ENCODE assay signal across 8 mouse cellular contexts in genomic region chr5:143528308-143528683, GRCm38 (mm10). TPM values are rescaled to one million over a fixed set of nuclear protein-coding genes. Genes with fewer than 3 reads are reported as not detected.
DNase-seq lines count a peak whose midpoint lies in the region; ATAC-seq and TF ChIP-seq lines count a peak whose summit lies in the region.

No protein-coding gene starts in this region.

- no peak for TF ChIP-seq POLR2A in ES-Bruce4 (IDR thresholded peaks at IDR 0.05; ENCODE audit: insufficient read depth, low read length)

- peak overlapping the region; percentile 88 for H3K4me2 ChIP-seq in heart, embryonic 14.5 days (ENCODE audit: low read length)
- H3K4me2 ChIP-seq in forebrain, embryonic 13.5 days: peak overlapping the region; percentile 93
- peak overlapping the region; percentile 86 for H3K4me2 ChIP-seq in liver, postnatal 0 days (ENCODE audit: low read depth, low read length)

- TF ChIP-seq CTCF in ES-Bruce4 (IDR thresholded peaks at IDR 0.05; ENCODE audit: low read depth, low read length): no peak
- TF ChIP-seq CTCF in liver, postnatal 0 days (IDR thresholded peaks at IDR 0.05; ENCODE audit: low read depth): no peak

- peak overlapping the region; percentile 94 to 100 for H3K27ac ChIP-seq in heart, embryonic 14.5 days (replicated peaks in 1 of 2; ENCODE audit: control insufficient read depth in 1 of 2, insufficient read depth in 1 of 2, low read depth in 2 of 2, low read length in 2 of 2)
- H3K27ac ChIP-seq in ES-Bruce4 (ENCODE audit: insufficient read depth, low read length): peak overlapping the region; percentile 77
- H3K27ac ChIP-seq in forebrain, embryonic 13.5 days: peak overlapping the region; percentile 95
- peak overlapping the region; percentile 100 for H3K27ac ChIP-seq in liver, postnatal 0 days (ENCODE audit: low read depth)

- no peak for TF ChIP-seq EP300 in ES-Bruce4 (IDR thresholded peaks at IDR 0.05; ENCODE audit: insufficient read depth, low read depth, low read length)
- no peak for TF ChIP-seq EP300 in liver, postnatal 0 days (IDR thresholded peaks at IDR 0.05; ENCODE audit: low read depth)

- H3K27me3 ChIP-seq in heart, embryonic 14.5 days (ENCODE audit: control insufficient read depth, insufficient read depth, low read length): no peaks in the 10 kb centered on the region
- H3K27me3 ChIP-seq in ES-Bruce4 (ENCODE audit: control insufficient read depth, insufficient read depth, low read length, poor library complexity, severe bottlenecking): no peaks in the 10 kb centered on the region
- no peaks in the 10 kb centered on the region for H3K27me3 ChIP-seq in forebrain, embryonic 13.5 days
- no peaks in the 10 kb centered on the region for H3K27me3 ChIP-seq in liver, postnatal 0 days (ENCODE audit: insufficient read depth, low read length)

- peaks cover 12 to 29% of the 10 kb centered on the region in 2 experiments for H3K4me1 ChIP-seq in heart, embryonic 14.5 days (ENCODE audit: control insufficient read depth in 2 of 2, insufficient read depth in 2 of 2, low read length in 2 of 2)
- H3K4me1 ChIP-seq in ES-Bruce4 (ENCODE audit: control insufficient read depth, insufficient read depth, low read length): no peaks in the 10 kb centered on the region
- peaks cover 28% of the 10 kb centered on the region for H3K4me1 ChIP-seq in forebrain, embryonic 13.5 days
- peaks cover 28% of the 10 kb centered on the region for H3K4me1 ChIP-seq in liver, postnatal 0 days (ENCODE audit: insufficient read depth)

- H3K9me3 ChIP-seq in heart, embryonic 14.5 days (ENCODE audit: control insufficient read depth, low read length): no peaks in the 10 kb centered on the region
- H3K9me3 ChIP-seq in ES-Bruce4 (replicated peaks; ENCODE audit: control insufficient read depth, insufficient read depth, low read length, poor library complexity, severe bottlenecking): no peaks in the 10 kb centered on the region
- H3K9me3 ChIP-seq in forebrain, embryonic 13.5 days (replicated peaks): no peaks in the 10 kb centered on the region
- no peaks in the 10 kb centered on the region for H3K9me3 ChIP-seq in liver, postnatal 0 days (ENCODE audit: low read length)

- peak overlapping the region; percentile 73 to 87 for H3K4me3 ChIP-seq in heart, embryonic 14.5 days (ENCODE audit: control insufficient read depth in 1 of 2, insufficient read depth in 1 of 2, low read depth in 1 of 2, low read length in 2 of 2)
- H3K4me3 ChIP-seq in ES-Bruce4 (ENCODE audit: low read depth, low read length): peak overlapping the region; percentile 99
- peak overlapping the region; percentile 99 for H3K4me3 ChIP-seq in forebrain, embryonic 13.5 days
- H3K4me3 ChIP-seq in liver, postnatal 0 days (ENCODE audit: low read depth, low read length): peak overlapping the region; percentile 90

- 0 out of 2 replicates have a peak, but pooled peaks have one; percentile 9 for ATAC-seq in heart, embryonic 14.5 days (ENCODE audit: insufficient number of reproducible peaks, insufficient read depth, low FRiP score, low read depth)
- ATAC-seq in forebrain, embryonic 13.5 days: no peak; the same call in 1 of the 2 replicates
- peak; percentile 15; the same call in 1 of the 2 replicates for ATAC-seq in liver, postnatal 0 days

- no peaks in the 10 kb centered on the region for H3K36me3 ChIP-seq in heart, embryonic 14.5 days (ENCODE audit: control insufficient read depth, insufficient read depth, low read length)
- no peaks in the 10 kb centered on the region for H3K36me3 ChIP-seq in ES-Bruce4 (ENCODE audit: control insufficient read depth, insufficient read depth, low read length, poor library complexity, severe bottlenecking)
- 0 out of 2 replicates have a peak, but pooled peaks cover 8% of the 10 kb centered on the region for H3K36me3 ChIP-seq in forebrain, embryonic 13.5 days (ENCODE audit: poor library complexity, severe bottlenecking)
- H3K36me3 ChIP-seq in liver, postnatal 0 days (replicated peaks; ENCODE audit: insufficient read depth, low read length): no peaks in the 10 kb centered on the region

- DNase-seq in heart, adult 18-20 months: no peak
- DNase-seq in liver, postnatal 0 days: no peak
- DNase-seq in MN1 (ENCODE audit: low spot score): no peak
- no peak for DNase-seq in adipocyte (ENCODE audit: low spot score)
- DNase-seq in thymus, postnatal 36 days: no peak

- 12% methylated on average over 7 of the region's 7 CpGs for WGBS in heart, embryonic 14.5 days
- WGBS in forebrain, embryonic 13.5 days: 21% methylated on average over 7 of the region's 7 CpGs
- WGBS in liver, postnatal 0 days (ENCODE audit: insufficient replicate concordance): 13% methylated on average over 7 of the region's 7 CpGs

- peak overlapping the region; percentile 100 for H3K9ac ChIP-seq in heart, embryonic 14.5 days (ENCODE audit: low read length)
- peak overlapping the region; percentile 98 for H3K9ac ChIP-seq in ES-Bruce4 (ENCODE audit: low read depth, poor library complexity, severe bottlenecking)
- peak overlapping the region; percentile 99 for H3K9ac ChIP-seq in forebrain, embryonic 13.5 days
- peak overlapping the region; percentile 100 for H3K9ac ChIP-seq in liver, postnatal 0 days (replicated peaks)

RNA-seq across cellular contexts. Expression of gene Rac1, which starts 0.5 kb away (rescaled TPM):
- polyA plus RNA-seq in heart, embryonic 14.5 days (2014; fragmentation: Nextera tagmentation; extraction: Ambion mirVana): 407 and 410 TPM in 2 replicates
- total RNA-seq in heart, adult 18-20 months (2021): 100 to 1,000 TPM; 228 to 240 TPM
- polyA plus RNA-seq in ES-Bruce4 (2011; ENCODE audit: insufficient read depth, insufficient read length, low read depth, missing spikeins): 278 and 296 TPM in 2 replicates
- polyA plus RNA-seq in forebrain, embryonic 13.5 days (2015; fragmentation: Nextera tagmentation; extraction: Ambion mirVana): 322 and 336 TPM in 2 replicates
- polyA plus RNA-seq in liver, postnatal 0 days (2015; fragmentation: Nextera tagmentation; extraction: Ambion mirVana): 162 and 173 TPM in 2 replicates
